Mouse (Mus musculus): Measurements from ENCODE around the gene Gadd45g.

DNA sequence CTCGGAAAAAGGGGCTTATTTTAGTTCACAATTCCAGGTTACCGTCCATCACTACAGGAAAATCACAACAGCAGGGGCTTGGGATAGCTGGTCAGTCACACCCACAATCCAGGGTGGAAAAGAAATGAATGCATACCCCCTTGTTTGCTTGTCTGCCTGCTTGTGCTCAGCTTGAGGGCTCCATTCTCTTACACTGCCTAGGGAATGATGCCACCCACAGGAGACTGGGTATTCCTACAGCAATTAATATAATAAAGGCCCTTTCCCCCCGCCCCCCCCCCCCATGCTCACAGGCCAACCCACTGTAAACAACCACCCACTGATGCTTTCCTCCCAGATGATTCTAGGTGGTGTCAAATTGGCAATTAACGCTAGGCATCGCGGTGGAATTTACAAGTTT, 14.0 kb upstream of the Gadd45g start:
- TF ChIP-seq ZC3H11A (IDR thresholded peaks at IDR 0.05; ENCODE audit: borderline replicate concordance, low read depth, low read length) (no peak), ZNF384 (IDR thresholded peaks at IDR 0.05; ENCODE audit: low read depth, low read length) (no peak), MAFK (IDR thresholded peaks at IDR 0.05; ENCODE audit: insufficient read depth, low read depth, low read length) (no peak)
